Mouse (Mus musculus) embryonic facial prominence, embryonic 15.5 days (tissue): Measurements from ENCODE around the gene Majin. TPM values are rescaled to one million over a fixed set of nuclear protein-coding genes. Genes with fewer than 3 reads are reported as not detected.

ENCODE experiments used
- ATAC-seq: fragments of 200-750 bp; cut with Nextera tagmentation; 2 replicates; pipeline ENCODE4 v1.8.0; 2017; ENCODE audit warnings: low read depth, moderate TSS enrichment; ENCODE audit not compliant: insufficient number of reproducible peaks, low FRiP score, low TSS enrichment
- H3K27ac ChIP-seq: fragments of 300-500 bp; sonication (generic); replicated peaks from 2 replicates; pipeline ENCODE4 v1.5.1; 2015; ENCODE audit warnings: mild to moderate bottlenecking, inconsistent platforms
- H3K27me3 ChIP-seq: fragments of 300-500 bp; sonication (generic); 2 replicates; pipeline ENCODE4 v1.6.1; 2015; ENCODE audit warnings: inconsistent platforms
- H3K36me3 ChIP-seq: fragments of 300-500 bp; sonication (generic); 2 replicates; pipeline ENCODE4 v1.6.1; 2015; ENCODE audit warnings: mild to moderate bottlenecking, inconsistent platforms
- H3K4me1 ChIP-seq: fragments of 300-500 bp; sonication (generic); 2 replicates; pipeline ENCODE4 v1.6.1; 2015; ENCODE audit warnings: inconsistent platforms
- H3K4me2 ChIP-seq: fragments of 300-500 bp; sonication (generic); replicated peaks from 2 replicates; pipeline ENCODE4 v1.6.1; 2015; ENCODE audit warnings: mild to moderate bottlenecking, inconsistent platforms
- H3K4me3 ChIP-seq: fragments of 300-500 bp; sonication (generic); replicated peaks from 2 replicates; pipeline ENCODE4 v1.5.1; 2015; ENCODE audit warnings: mild to moderate bottlenecking, inconsistent platforms
- H3K9ac ChIP-seq: fragments of 300-500 bp; sonication (generic); 2 replicates; pipeline ENCODE4 v1.6.1; 2015; ENCODE audit warnings: inconsistent platforms
- H3K9me3 ChIP-seq: fragments of 300-500 bp; sonication (generic); replicated peaks from 2 replicates; pipeline ENCODE4 v1.6.1; 2016; ENCODE audit warnings: inconsistent platforms
- WGBS: fragments of 180-500 bp; shearing (Covaris S2); methylation state at CpG from one replicate; pipeline ENCODE4 v1.1.7; 2015; 5-methylcytosine and 5-hydroxymethylcytosine counted together
- polyA plus RNA-seq: library from polyadenylated mRNA; unstranded; fragments of >200 nt; fragmentation: Nextera tagmentation; extraction: Ambion mirVana; gene quantifications from 2 replicates; pipeline ENCODE4 v1.2.1, GENCODE M21; 2015

Majin gene
- polyA plus RNA-seq, 1 experiment from 2014 or later = 0.13 TPM

- Histone ChIP-seq H3K4me3 (no peak overlapping the region), H3K27me3 (no peaks in the 10 kb centered on the region), H3K9ac (no peak overlapping the region), H3K36me3 (peaks cover 57% of the 10 kb centered on the region), H3K4me1 (peaks cover 10% of the 10 kb centered on the region; the same call in 1 of the 2 replicates), H3K9me3 (no peaks in the 10 kb centered on the region), H3K4me2 (no peak overlapping the region), H3K27ac (no peak overlapping the region)
- no peak for ATAC-seq
- 76% methylated on average over 4 of the region's 4 CpGs for WGBS
These were observed 43.7 kb downstream of the Majin start for GRCm38 (mm10) chr19:6227864-6228263.

DNA sequence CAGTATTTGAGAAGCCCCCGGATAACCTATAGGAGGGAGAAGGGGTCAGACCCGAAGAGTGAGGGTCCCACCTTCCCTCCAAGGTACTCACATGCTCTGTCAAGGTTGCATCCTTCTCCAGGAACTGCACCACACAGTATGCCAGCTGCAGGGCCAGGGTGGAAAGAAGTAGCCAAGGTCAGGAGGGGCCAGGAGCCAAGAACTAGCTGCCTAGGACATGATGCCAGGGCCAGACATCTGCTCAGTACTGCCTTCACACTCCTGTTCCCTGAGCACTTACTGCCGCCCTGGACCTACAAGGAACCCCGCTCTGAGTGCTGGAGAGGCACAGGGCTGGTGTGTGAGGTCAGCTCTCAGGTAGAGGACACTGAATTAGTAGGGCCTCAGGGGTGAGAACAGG is 46.2 kb downstream of the Majin start:
- Histone ChIP-seq H3K4me1 (peaks cover 22% of the 10 kb centered on the region), H3K4me3 (no peak overlapping the region), H3K9me3 (no peaks in the 10 kb centered on the region), H3K36me3 (peaks cover 66% of the 10 kb centered on the region), H3K27ac (no peak overlapping the region), H3K27me3 (no peaks in the 10 kb centered on the region), H3K9ac (no peak overlapping the region), H3K4me2 (no peak overlapping the region)
- no peak for ATAC-seq
- WGBS = 87% methylated on average over 4 of the region's 4 CpGs

DNA sequence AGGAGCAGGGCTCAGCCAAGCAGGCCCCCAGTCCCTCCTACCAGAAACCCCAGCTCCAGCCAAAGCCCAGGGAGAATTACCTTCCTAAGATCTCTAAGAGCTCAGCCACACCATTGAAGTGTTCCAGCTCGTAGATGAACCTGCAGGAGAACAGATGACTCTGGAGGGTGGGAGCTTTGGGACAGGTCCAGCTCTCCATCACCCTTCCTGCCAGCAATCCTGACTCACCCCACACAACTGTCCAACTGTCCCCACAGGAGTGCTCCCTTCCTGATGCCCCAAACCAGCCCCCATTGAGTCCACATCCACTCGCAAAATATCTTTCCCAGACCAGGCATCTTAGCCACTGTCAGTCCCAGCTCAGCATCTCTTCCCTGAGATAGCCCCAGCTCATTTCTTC is 46.8 kb downstream of the Majin start:
- Histone ChIP-seq H3K27me3 (no peaks in the 10 kb centered on the region), H3K4me1 (peaks cover 21% of the 10 kb centered on the region), H3K4me2 (no peak overlapping the region), H3K4me3 (no peak overlapping the region), H3K9me3 (no peaks in the 10 kb centered on the region), H3K27ac (no peak overlapping the region), H3K9ac (no peak overlapping the region), H3K36me3 (peaks cover 66% of the 10 kb centered on the region)
- 82% methylated on average over 2 of the region's 2 CpGs for WGBS
- ATAC-seq = no peak

DNA sequence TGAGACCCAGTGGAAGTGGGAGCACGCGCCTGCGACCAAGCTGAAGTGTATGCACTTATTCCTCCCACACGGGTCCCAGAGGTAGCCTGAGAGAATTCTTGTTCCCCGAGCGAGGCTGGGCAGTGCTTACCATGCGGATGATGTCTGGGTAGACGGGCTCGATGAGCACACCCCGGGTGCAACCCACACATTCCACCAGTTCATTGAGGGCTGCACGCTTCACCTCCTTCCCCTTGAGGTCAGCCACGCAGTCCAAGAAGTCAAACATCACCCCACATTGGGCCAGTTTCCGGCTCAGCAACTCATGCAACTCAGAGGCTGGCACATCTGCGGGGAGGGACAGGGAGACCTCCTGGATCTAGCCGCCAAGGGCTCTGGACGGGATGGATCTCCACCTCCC is 49.5 kb downstream of the Majin start:
- no peak overlapping the region for H3K27ac ChIP-seq
- H3K36me3 ChIP-seq = peaks cover 47% of the 10 kb centered on the region
- no peaks in the 10 kb centered on the region for H3K9me3 ChIP-seq
- H3K27me3 ChIP-seq = no peaks in the 10 kb centered on the region
- H3K4me2 ChIP-seq = no peak overlapping the region
- H3K4me3 ChIP-seq = no peak overlapping the region
- no peak for ATAC-seq
- WGBS = 90% methylated on average over 16 of the region's 16 CpGs
- no peak overlapping the region for H3K9ac ChIP-seq
- H3K4me1 ChIP-seq = peaks cover 17% of the 10 kb centered on the region

- H3K9me3 ChIP-seq = no peaks in the 10 kb centered on the region
- H3K4me1 ChIP-seq = peaks cover 17% of the 10 kb centered on the region
- WGBS = 68% methylated on average over 11 of the region's 11 CpGs
- peak overlapping the region; percentile 83 for H3K4me2 ChIP-seq
- H3K9ac ChIP-seq = 0 out of 2 replicates have a peak overlapping the region, but pooled peaks have one; percentile 73
- peak overlapping the region; percentile 82 for H3K4me3 ChIP-seq
- H3K27me3 ChIP-seq = no peaks in the 10 kb centered on the region
- no peak for ATAC-seq
- H3K27ac ChIP-seq = no peak overlapping the region
- H3K36me3 ChIP-seq = peaks cover 39% of the 10 kb centered on the region
These were observed 50.3 kb downstream of the Majin start for GRCm38 (mm10) chr19:6234337-6235083.

GRCm38 (mm10) chr19:6235084-6236052 is 51.2 kb downstream of the Majin start, which contains the start of gene Ppp2r5b:
Gene Ppp2r5b, minus strand, starts transcription at chr19:6235872.
- peak within 1 kb of the TSS; percentile 73 for H3K9ac ChIP-seq

GRCm38 (mm10) chr19:6236053-6236441 is 51.9 kb downstream of the Majin start:
- Histone ChIP-seq H3K4me2 (peak overlapping the region; percentile 83), H3K9ac (peak overlapping the region; percentile 73), H3K4me1 (peaks cover 17% of the 10 kb centered on the region), H3K27ac (peak overlapping the region; percentile 99), H3K36me3 (peaks cover 23% of the 10 kb centered on the region), H3K4me3 (peak overlapping the region; percentile 82), H3K9me3 (no peaks in the 10 kb centered on the region), H3K27me3 (no peaks in the 10 kb centered on the region)
- WGBS = 1% methylated on average over 9 of the region's 9 CpGs
- peak; percentile 91 for ATAC-seq

More at GRCm38 (mm10) chr19:6235084-6236052, 51.2 kb downstream of the Majin start, which contains the start of gene Ppp2r5b:
- H3K4me2 ChIP-seq = peak within 1 kb of the TSS; percentile 83
- peak within 1 kb of the TSS; percentile 99 for H3K27ac ChIP-seq
- peak; percentile 94 for ATAC-seq
- H3K36me3 ChIP-seq = peaks cover 30% of the 10 kb centered on the region
- H3K4me1 ChIP-seq = peaks cover 17% of the 10 kb centered on the region
- no peaks in the 10 kb centered on the region for H3K27me3 ChIP-seq
- 1% methylated on average over 48 of the region's 48 CpGs for WGBS
- no peaks in the 10 kb centered on the region for H3K9me3 ChIP-seq
- peak within 1 kb of the TSS; percentile 82 for H3K4me3 ChIP-seq

GRCm38 (mm10) chr19:6236842-6237241 is 52.7 kb downstream of the Majin start:
- H3K9ac ChIP-seq = no peak overlapping the region
- H3K27ac ChIP-seq = no peak overlapping the region
- WGBS = 66% methylated on average over 7 of the region's 7 CpGs
- H3K27me3 ChIP-seq = no peaks in the 10 kb centered on the region
- H3K9me3 ChIP-seq = no peaks in the 10 kb centered on the region
- no peak for ATAC-seq
- H3K36me3 ChIP-seq = peaks cover 15% of the 10 kb centered on the region
- no peak overlapping the region for H3K4me3 ChIP-seq
- no peak overlapping the region for H3K4me2 ChIP-seq
- H3K4me1 ChIP-seq = peaks cover 17% of the 10 kb centered on the region

GRCm38 (mm10) chr19:6238740-6239139 is 54.6 kb downstream of the Majin start:
- H3K4me2 ChIP-seq = no peak overlapping the region
- no peaks in the 10 kb centered on the region for H3K36me3 ChIP-seq
- no peaks in the 10 kb centered on the region for H3K9me3 ChIP-seq
- H3K27me3 ChIP-seq = no peaks in the 10 kb centered on the region
- no peak overlapping the region for H3K9ac ChIP-seq
- ATAC-seq = no peak
- H3K4me3 ChIP-seq = no peak overlapping the region
- no peak overlapping the region for H3K27ac ChIP-seq
- peaks cover 30% of the 10 kb centered on the region for H3K4me1 ChIP-seq

DNA sequence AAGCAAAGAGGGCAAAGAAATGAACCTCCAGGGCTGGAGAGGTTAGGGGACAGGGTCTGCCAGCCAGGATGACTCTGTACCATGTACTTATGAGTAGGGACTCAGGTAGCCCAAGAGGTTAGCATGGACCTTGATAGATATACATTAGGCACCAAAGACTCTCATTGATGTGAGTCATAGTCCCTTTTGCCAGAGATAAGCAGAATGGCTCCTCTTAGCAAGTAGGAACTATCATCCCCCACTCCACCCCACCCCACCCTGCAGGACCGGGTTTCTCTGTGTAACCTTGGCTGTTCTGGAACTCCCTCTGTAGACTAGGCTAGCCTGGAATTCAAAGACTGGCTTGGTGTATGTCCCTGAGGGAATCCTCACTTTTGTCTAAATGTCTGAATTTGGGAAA is 55.9 kb downstream of the Majin start:
- Histone ChIP-seq H3K9ac (no peak overlapping the region), H3K27me3 (no peaks in the 10 kb centered on the region), H3K9me3 (no peaks in the 10 kb centered on the region), H3K27ac (no peak overlapping the region), H3K4me2 (no peak overlapping the region), H3K4me1 (peaks cover 19% of the 10 kb centered on the region), H3K4me3 (no peak overlapping the region), H3K36me3 (peaks cover 9% of the 10 kb centered on the region)
- WGBS = 55% methylated on average over 1 of the region's 1 CpGs
- no peak for ATAC-seq

GRCm38 (mm10) chr19:6240725-6241124 is 56.5 kb downstream of the Majin start:
- Histone ChIP-seq H3K9me3 (no peaks in the 10 kb centered on the region), H3K4me2 (peak overlapping the region; percentile 17), H3K36me3 (peaks cover 13% of the 10 kb centered on the region), H3K27me3 (no peaks in the 10 kb centered on the region), H3K27ac (peak overlapping the region; percentile 73), H3K4me3 (peak overlapping the region; percentile 91), H3K4me1 (peaks cover 18% of the 10 kb centered on the region), H3K9ac (no peak overlapping the region)
- WGBS = 39% methylated on average over 5 of the region's 5 CpGs
- no peak for ATAC-seq
